Mouse (Mus musculus): Measurements from ENCODE around the gene Apol7a.

Apol7a gene

DNA sequence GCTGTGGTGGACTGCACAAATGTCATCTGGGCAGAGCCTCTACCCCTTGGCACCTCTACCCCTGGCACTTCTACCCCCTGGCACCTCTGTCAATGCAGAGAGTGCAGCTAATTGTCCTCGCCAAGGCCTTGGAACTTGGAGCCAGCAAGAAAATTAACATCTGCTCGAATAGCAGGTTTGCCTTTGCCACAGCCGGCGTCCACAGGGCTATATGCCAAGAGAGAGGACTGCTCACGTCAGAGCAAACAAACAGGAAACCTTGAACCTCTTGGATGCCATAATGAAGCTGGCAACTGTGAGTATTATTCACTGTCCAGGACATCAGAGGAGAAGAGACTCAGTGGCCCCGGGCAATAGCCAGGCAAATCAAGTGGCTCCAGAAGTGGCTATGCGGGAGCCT lies 22.0 kb downstream of the Apol7a start:
- no peak for DNase-seq (ENCODE audit: low read depth)

DNA sequence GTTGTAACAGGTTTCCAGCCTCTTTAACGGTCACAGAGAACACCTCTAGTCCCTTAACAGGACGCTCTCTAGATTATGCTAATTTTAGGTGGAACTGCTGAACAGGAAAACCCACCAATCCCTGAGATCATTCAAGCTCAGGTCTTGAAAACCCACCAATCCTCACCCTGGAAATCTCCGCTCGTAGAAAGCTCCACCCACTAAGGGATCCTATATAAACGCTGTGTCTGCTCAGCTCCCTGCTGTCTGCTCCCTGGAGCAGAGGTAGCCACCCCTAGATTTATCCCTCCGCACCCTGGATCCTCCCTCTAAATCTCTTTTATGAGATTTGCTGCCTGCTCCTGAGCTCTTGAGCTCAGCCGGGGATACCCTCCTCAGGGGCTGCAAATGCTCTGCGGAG lies 28.3 kb downstream of the Apol7a start:
- no peak for DNase-seq (ENCODE audit: low read depth)

DNA sequence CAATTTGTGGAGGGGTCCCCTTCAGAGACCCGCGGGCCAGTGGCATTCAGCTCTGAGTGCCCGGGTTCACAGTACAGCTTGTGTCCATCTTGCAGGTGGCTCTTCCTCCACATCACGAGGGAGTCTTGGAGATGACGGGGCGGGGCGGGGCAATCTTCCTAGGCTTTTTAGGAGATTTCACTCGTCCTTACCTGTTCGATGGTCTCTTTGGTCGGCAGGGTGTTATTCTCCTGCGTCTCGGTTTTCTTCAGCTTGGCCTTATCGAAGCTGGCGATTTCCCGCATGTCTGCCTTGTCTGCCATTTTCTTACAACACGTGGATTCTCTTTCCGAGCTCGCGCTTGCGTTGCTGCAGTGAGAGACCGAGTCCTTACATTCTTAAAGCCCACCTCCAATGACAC lies 28.9 kb downstream of the Apol7a start:
- no peak for DNase-seq (ENCODE audit: low read depth)

DNA sequence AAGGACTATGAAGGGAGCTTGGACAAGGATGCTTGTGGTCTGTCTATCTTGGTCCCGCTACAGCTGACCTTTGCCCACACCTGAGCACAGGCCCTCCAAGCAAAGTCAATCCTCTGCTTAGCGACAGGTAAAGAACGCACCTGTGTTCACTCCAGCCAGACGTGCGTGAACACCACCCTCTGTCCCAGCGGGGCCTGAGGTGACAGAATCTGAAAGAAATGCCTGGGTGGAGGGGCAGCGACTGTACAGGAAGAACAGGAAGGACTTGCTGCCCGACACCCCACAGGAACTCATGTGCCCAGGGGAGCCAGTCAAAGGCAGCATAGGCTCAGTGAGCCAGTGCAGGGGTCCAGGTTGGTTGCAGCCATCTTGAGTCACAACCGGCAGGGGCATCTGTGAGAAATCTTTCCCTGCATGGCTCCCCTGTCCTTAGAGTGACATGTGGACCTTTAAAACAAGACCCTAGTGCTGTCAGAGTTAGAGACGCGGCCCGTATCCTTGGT lies 30.0 kb downstream of the Apol7a start:
- DNase-seq (ENCODE audit: low read depth) = no peak

DNA sequence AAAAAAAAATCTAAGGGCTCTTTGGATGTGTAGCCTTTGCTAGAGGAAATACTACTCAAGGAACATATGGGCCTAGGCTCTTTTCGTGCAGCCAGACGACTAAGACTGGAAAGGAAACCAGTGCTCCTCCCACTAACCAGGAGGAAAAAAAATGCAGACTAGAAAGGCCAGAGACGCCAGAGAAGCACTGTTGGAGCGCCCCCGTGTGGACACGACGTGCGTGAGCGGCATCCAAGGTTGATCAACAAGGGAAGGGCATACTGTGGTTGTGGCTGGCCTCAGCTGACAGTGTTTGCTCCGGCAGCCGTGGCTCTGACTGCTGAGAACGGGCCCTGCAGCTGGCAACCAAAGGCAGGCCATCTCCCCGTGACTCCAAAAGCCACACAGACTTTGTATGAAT lies 30.8 kb downstream of the Apol7a start:
- DNase-seq (ENCODE audit: low read depth) = peak; percentile 61

DNA sequence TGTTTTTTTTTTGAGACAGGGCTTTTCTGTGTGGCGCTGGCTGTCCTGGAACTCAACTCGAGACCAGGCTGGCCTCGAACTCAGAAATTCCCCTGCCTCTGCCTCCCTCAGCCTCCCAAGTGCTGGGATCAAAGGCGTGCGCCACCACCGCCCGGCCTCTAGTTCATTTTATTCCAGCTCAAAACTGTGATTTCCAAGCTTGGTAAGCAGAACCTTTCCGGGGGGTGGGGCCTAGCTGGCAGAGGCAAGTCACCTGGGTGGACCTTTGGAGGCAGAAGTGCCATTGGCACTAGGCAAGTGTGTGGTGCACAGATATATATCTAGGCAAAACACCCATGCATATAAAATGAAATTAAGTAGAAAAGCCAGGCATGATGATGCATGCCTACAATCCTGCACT lies 31.4 kb downstream of the Apol7a start:
- no peak for DNase-seq (ENCODE audit: low read depth)

DNA sequence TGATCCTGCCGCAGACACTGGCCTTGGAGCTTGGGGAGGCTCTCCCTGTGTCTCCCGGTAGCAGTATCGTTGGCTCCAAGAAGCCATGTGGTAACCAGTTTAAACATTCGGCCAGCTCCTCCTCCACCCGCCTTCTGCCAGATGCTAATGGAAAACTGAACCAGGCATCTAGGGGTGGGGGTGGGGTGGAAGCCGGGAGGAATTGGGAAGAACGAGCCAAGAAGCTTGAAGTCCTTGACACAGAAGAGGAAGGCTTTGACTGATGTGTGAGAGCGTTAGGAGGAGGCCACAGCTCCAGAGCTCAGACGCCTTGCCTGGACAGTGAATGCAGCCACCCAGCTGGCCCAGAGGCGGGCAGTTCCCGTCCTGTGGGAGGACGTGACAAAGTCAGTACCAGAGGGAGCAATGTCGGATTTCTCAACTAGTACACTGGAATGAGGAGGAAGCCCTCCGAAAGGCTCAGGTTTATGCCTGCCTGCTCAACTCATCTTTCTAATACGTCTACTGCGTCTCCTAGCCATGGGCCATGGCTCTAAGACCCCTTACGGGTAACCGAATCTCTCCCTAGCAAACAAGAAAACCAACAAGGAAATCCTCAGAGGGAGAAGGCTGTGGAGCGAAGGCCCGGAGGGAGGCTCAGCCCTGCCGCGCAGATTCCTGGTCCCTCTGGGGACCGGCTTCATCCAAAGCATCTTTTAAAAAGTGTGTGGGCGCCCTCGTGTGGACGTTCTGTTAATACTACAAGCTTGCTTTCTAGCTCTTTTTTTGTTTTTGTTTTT lies 32.0 kb downstream of the Apol7a start:
- DNase-seq (ENCODE audit: low read depth) = peak; percentile 54

DNA sequence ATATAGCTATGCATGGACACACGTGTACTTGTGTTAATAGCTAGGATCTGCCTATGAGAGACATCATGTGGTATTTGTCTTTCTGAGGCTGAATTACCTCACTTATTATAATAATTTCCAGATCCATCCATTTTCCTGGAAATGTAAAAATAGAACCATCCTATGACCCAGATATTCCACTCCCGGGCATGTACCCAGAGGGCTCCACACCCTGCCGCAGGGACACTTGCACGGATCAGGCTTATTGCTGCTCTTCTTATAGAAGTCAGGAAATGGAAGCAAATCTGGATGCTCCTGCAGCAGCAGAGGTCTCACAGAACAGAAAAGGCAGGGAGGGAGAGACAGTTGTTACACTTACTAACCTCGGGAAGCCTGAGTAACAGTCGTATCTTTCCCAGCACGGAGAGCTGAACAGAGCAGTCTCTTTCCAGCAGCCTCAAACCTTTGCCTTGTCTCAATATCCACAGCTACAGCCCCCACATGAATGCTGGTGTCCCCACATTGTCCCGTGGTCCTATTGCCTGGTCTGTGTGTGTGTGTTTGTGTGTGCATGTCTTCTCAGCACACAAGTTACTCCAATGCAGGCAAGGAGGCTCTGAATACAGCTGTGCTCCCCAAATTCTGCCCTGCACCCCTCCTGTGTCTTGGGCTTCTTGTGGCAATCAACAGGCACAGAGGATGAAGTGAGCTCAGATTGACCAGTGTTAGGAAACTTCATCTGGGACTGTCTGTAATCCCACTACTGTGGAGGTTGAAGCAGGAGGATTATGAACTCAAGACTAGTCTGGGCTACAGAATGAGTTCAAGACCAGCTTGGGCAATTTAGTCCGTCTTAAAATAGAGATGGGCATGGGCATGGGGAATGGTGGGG lies 33.0 kb downstream of the Apol7a start:
- no peak for DNase-seq (ENCODE audit: low read depth)

DNA sequence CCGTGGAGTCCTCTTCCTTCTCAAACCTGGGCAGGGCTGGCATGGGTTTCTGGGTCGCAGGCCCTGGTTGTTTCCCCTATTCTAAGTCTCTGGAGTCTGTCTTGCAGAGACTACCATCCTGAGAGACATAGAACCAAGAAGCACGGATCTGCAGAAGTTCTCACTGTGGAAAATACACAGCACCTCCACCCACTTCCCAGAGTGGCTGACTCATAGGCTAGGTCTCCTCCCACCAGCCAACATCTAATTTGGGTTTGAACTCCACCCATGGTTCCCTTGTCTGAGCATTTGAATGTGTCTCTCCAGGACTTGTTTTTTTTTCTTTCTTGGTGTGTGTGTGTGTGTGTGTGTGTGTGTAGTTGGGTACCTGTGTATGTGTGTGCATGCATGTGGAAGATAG lies 34.9 kb downstream of the Apol7a start:
- DNase-seq (ENCODE audit: low read depth) = no peak

DNA sequence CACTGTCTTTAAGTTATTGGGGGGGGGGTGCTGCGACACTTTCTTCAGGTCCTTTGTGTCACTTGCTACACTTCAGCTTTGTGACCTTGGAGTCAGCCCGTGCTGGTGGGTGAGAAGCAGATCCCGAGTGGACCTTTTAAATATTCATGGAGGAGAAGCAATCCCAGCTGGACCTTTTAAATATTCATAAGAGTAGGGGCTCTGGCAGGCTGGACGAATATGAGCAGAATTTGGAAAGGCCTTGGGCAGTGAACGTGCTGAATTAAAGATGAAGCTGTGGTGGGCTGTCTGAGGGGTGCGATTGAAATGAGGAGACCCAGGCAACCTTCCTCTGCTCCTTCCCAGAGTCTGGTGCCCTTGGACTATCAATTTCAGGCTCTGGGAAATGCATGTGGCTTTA lies 35.3 kb downstream of the Apol7a start:
- no peak for DNase-seq (ENCODE audit: low read depth)

DNA sequence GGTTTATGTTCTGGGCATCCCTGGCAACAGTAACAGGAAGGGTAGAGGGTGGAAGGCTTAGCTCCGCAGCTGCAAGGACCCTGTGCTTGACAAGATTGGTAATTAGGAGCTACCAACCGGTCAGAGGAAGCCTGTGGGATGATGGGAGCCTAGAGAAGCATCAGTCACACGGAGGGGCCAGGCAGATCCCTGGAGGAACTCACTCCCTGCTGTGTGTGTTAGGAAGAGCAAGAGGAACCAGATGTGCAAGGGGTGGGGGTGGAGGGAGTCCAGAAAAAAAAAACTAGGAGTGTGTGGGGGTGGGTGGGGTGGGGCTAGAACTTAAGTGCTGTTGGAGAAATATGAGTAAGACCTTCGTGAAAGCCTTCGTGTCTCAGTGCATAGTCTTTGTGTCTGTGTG lies 36.0 kb downstream of the Apol7a start:
- no peak for DNase-seq (ENCODE audit: low read depth)

DNA sequence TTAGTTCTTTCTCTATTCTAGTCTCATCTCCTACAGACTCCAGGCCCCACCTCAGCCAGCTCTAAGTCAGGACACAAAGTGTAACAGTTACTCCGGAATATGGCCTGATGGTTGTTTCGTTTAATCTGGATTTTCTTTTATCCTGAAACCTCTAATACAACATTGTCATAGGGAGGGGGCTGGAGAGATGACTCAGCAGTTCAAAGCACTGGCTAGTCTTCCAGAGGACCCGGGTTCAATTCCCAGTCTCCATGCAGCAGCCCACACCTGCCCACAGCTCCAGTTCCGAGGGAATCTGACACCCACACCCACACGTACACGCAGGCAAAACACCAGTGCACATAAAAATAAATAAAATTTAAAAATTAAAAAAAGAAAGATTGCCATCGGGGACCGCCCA lies 39.0 kb downstream of the Apol7a start:
- DNase-seq (ENCODE audit: low read depth) = no peak

DNA sequence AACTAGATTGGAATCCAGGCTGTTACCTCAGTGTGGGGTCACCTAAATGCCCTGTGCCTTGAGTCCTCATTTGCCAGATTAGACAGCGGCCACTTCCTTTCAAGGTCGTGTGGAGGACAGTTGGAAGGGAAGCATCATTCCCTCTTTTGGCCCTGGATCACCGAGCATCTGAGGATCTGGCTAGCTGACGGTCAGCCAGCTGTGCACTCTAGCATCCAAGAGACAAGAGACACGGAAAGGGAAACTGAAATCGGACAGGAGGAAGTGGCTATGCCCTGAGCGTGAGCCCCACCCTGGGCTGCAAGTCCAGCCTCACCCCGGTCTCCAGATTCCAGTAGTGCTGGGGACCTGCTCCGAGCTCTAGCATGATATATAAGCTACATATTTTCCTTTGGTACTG lies 39.4 kb downstream of the Apol7a start:
- no peak for DNase-seq (ENCODE audit: low read depth)

DNA sequence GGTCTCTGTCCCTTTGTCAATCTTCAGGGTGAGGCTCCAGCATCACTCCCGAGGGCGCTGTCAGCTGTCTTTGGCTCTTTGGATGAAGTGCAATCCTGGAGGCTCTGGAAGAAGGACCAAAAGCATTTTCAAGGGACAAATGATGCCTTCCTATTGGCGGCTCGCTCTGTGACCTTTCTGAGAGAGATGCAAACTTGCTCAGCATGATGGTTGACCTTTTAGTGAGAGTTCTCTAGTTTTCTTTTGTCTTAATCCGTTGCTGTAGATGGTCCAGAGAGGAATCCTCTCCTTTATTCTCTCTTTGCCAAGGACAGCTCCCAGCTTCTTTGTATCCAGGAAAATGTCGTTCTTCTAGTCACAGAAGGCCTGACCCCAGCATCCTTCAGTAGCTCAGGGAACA lies 39.8 kb downstream of the Apol7a start:
- no peak for DNase-seq (ENCODE audit: low read depth)

DNA sequence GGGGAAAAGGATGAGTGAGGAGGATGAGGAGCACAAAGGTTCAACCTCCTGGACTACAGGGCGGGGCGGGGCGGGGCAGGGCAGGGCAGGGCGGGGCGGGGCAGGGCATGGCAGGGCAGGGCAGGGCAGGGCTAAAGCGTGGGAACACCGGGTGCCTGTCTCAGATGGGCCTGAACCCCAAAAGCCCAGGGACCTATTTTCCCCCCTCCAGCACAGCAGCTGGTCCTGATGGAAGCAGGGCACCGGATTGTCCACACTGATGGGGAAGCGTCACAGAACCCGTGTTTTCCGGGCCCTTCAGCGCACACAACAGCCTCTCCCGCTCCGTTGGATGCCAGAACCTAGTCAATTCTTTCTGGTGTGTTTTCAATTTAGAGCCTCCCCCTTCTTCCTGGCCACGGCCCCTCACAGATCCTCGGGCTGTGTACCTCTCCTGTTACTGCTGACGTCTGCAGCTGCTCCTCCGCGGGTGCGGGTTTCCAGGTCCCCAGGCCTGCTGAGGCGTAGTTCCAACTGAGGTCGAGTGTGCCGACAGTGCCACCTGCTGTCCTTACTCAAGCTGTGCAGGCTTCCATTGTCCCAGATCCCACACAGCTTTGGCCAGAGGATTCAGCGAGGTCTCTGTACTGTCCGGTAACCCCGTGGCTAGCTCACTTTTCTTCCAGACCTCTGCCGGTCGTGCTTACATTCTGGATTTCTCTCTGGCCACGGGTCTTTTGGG lies 40.4 kb downstream of the Apol7a start:
- peak; percentile 37 for DNase-seq (ENCODE audit: low read depth)

DNA sequence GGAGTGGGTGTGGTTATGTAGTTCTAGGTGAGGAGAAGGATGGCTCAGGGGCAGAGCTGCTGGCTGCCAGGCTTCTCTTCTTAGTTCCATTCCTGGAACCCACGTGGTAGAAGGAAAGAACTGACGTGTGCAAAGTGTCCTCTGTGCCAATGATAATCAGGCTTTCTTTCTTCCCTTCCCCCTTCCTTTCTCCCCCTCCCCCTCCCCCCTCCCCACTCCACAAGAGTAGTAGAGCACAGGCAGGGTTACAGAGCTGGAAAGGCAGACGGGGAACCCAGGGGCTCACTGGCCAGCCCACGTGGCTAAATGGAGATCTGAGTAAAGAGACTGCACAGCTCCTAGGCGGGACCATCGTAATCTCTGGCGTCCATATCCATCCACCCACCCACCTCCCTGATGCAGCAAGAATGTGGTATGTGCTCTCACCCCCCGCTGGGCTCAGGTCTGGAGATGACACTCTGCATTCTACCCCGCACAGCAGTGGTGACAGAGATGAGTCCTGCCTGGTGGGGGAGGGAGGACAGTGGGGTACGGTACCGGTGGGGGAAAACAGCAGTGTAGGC lies 42.6 kb downstream of the Apol7a start:
- DNase-seq (ENCODE audit: low read depth) = no peak

DNA sequence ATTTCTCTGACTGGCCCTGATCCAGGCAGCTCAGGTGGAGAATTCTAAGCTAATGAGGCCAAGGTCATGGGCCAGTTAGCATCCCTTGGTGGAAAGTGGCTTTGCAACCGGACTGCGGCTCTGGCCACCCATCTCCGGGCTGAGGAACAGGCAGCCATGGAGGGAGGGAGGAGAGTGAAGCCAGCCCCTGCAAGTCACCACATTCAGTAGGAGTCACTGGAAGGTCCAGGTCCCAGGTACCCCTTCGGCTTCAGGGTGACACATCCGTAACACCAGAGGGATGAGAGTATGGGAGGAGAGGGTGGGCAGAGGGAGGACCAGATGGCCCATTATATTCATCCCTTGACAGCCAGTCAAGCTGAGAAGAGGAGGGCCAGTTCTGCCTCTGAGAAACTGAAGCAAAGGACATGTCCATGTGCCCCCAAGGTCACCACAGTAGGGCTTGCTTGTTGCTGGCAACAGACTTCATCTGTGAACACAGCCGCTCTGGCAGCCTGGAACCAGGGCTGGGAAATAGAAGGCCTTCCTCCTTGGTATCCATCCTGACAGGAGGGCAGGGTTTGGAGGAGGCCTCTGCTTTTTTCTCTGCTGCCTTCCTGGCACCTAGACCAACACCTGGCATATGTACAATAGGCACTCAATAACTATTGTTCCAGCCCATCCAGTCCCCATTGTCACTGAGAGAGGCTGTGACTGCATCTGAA lies 43.9 kb downstream of the Apol7a start:
- no peak for DNase-seq (ENCODE audit: low read depth)

DNA sequence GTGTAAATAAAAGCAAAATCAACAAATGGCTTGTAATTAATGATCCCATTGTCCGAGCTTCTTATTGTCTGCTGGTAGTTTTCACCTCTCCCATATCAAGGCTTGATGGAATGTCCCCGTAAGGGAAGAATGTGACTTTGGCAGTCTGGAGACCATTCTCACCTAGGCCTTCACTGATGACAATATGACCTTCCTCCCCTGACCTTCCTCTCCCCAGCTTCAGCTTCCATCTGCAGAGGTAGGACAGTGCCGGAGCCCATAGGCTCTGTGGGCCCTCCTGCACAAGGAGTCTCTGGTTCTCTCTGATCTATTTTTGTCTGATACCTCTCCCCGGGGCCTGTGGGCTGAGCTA lies 44.4 kb downstream of the Apol7a start:
- DNase-seq (ENCODE audit: low read depth) = no peak

DNA sequence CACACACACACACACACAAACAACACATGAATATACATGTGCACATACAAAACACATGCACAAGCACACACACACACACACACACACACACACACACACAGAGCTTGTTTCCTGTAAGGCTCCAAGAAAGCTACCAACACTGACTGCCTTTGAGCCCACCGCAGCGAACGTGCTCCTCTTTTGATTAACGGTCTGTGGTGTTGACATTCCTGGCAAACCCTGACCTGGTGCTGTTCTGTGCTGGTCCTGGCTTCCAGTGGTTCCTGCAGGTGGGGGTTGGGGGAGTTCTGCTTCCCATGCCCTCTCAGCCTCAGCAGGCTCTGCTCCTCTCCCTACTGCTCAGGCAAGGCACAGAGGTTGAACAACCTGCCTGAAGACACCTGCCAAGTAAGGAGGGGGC lies 45.1 kb downstream of the Apol7a start:
- DNase-seq (ENCODE audit: low read depth) = no peak

DNA sequence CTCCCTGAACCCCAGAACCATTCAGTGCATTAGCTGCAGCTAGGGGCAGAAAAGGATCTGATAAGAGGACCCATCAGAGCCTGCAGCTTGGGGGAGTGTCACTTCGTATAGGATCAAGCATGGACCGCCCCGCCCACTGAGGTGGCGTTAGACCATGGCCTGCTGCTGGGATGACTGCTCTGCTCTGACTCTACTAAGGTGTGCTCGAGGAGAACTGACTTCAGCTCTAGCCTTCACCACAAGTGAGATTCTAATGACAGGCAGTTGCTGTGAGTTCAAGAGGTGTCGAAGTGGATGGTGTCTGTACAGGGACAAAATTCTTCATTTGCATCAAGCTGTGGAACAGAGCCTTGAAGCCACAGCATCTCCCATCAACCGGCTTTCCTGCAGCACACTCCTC lies 46.0 kb downstream of the Apol7a start:
- DNase-seq (ENCODE audit: low read depth) = no peak

DNA sequence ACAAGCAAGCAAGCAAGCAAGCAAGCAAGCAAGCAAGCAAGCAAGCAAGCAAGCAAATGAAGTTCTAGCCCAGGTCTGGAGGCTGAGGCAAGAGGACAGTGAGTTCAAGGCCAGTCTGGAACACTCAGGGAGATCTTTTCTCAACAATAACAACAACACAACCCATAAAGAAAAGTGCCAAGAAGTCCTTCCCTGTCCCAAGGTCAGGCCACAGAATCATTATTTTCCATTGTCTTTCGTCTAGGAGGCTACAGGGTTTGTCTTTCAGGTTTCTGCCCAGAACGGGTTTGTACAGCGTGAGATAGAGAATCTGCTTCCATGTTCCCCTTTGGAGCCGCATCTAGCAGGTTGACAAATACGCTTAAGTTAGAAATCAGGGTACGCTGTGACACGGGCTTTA lies 48.8 kb downstream of the Apol7a start:
- no peak for DNase-seq (ENCODE audit: low read depth)

DNA sequence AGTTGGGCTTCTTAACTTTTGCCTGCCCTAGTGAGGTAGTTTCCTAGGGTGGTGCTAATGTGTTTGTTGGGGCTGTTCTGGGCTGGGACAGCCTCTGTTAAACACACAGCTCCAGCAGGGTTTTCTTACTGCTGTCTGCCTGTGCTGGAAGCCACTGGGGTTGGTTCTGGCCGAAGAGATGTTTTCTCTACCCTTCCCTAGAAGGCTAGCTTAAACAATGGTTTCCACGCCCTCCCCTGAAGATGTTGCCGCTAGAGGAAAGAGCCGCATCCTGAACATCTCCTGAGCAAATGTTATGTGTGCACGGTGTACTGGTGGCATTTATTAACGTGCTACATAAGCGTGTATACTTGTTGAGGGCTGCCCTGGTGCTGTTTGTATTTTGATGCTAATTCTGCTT lies 50.8 kb downstream of the Apol7a start:
- DNase-seq (ENCODE audit: low read depth) = no peak

Measured in c-Kit-positive CD71-positive TER-119-negative erythroid progenitor cells, embryonic 14.5 days (primary cell).